11 mouse cellular contexts compared by ENCODE assay signal in the genomic region with DNA sequence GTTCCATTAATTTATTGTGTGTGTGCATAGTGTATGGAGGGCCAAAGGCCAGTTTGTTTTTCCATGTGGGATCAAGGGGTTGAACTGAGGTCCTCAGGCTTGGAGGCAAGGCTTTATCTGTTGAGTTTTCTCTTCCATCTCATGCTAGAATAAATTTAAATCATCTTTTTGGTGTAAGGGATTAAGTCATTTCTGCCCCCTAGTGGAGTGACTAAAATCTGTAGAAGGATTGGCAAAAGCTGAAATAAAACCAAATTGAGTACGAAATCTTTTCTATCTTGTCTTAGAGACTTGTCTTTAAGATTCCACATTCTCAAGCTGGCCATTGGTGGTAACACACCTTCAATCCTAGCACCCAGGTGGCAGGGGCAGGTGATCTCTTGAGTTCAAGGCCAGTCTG. TPM values are rescaled to one million over a fixed set of nuclear protein-coding genes. Genes with fewer than 3 reads are reported as not detected.
DNase-seq lines count a peak whose midpoint lies in the region; ATAC-seq and TF ChIP-seq lines count a peak whose summit lies in the region.
"Had no signal": no experiment of that assay in that cellular context is flagged by ENCODE, and none has a peak within 500 bp of the region (broad histone marks: within the 10 kb centered on the region; RNA-seq: fewer than 3 reads in every experiment).

No protein-coding gene starts in this region.

- H3K4me3 ChIP-seq in bone marrow macrophage, adult 2 months (ENCODE audit: insufficient read depth, low read length): no peak overlapping the region
- H3K4me3 ChIP-seq in heart, embryonic 11.5 days (ENCODE audit: low read depth, low read length): no peak overlapping the region
- H3K4me3 ChIP-seq: neural tube, embryonic 12.5 days had no signal

- H3K9me3 ChIP-seq in heart, embryonic 11.5 days (replicated peaks; ENCODE audit: control insufficient read depth, low read length): no peaks in the 10 kb centered on the region
- H3K9me3 ChIP-seq: neural tube, embryonic 12.5 days had no signal

- H3K4me2 ChIP-seq in heart, embryonic 11.5 days: no peak overlapping the region
- H3K4me2 ChIP-seq: neural tube, embryonic 12.5 days had no signal

- WGBS in heart, embryonic 11.5 days (ENCODE audit: insufficient replicate concordance): 86% methylated on average over 1 of the region's 1 CpGs

- no peak for ATAC-seq in CD4-positive, CD25-positive, alpha-beta regulatory T cell, adult 4 months
- no peak for ATAC-seq in heart, embryonic 11.5 days (replicated peaks; ENCODE audit: insufficient number of reproducible peaks, low FRiP score, low TSS enrichment)
- ATAC-seq: intestine, embryonic 16.5 days had no signal

- 0 out of 2 replicates have a peak, but pooled peaks have one; percentile 13 for TF ChIP-seq CTCF in bone marrow macrophage, adult 2 months (IDR thresholded peaks at IDR 0.05; ENCODE audit: low read depth, low read length)

- DNase-seq in CD4-positive, CD25-positive, alpha-beta regulatory T cell, adult 2 months (ENCODE audit: low read depth, low spot score): peak; percentile 54
- DNase-seq in kidney, adult 9 months: peak; percentile 55
- no peak for DNase-seq in kidney, adult 11 months
- DNase-seq in 3T3-L1 (ENCODE audit: low read depth, low spot score): peak; percentile 72
- no peak for DNase-seq in frontal cortex, postnatal 14 days (ENCODE audit: low spot score in 2 of 2)
- DNase-seq: cerebellum, adult 9-11 months had no signal

- TF ChIP-seq POLR2A in bone marrow macrophage, adult 2 months (IDR thresholded peaks at IDR 0.05; ENCODE audit: borderline replicate concordance, low read depth, low read length): no peak

- peaks cover 47% of the 10 kb centered on the region for H3K4me1 ChIP-seq in bone marrow macrophage, adult 2 months (ENCODE audit: control insufficient read depth, insufficient read depth, low read length)
- H3K4me1 ChIP-seq in heart, embryonic 11.5 days (ENCODE audit: control insufficient read depth, insufficient read depth, low read length): peaks cover 30% of the 10 kb centered on the region

- H3K27me3 ChIP-seq in heart, embryonic 11.5 days (ENCODE audit: control insufficient read depth, insufficient read depth, low read length): no peaks in the 10 kb centered on the region
- H3K27me3 ChIP-seq: neural tube, embryonic 12.5 days had no signal

- no peak overlapping the region for H3K9ac ChIP-seq in heart, embryonic 11.5 days (ENCODE audit: low read depth, low read length)
- H3K9ac ChIP-seq: neural tube, embryonic 12.5 days had no signal

- H3K36me3 ChIP-seq in heart, embryonic 11.5 days (ENCODE audit: control insufficient read depth, insufficient read depth, low read length): peaks cover 7% of the 10 kb centered on the region; the same call in 1 of the 2 replicates

- no peak overlapping the region for H3K27ac ChIP-seq in bone marrow macrophage, adult 2 months (ENCODE audit: insufficient read depth, low read depth, low read length)
- no peak overlapping the region for H3K27ac ChIP-seq in heart, embryonic 11.5 days (ENCODE audit: low read depth, low read length)
- H3K27ac ChIP-seq: neural tube, embryonic 12.5 days had no signal

RNA-seq across cellular contexts. Expression of a gene that starts 15.2 kb away (rescaled TPM):
- 10 to 100 TPM; 28.1 to 40.3 TPM for polyA plus RNA-seq in CD4-positive, CD25-positive, alpha-beta regulatory T cell, adult 4 months (2017; shearing (Covaris generic))
- 51.5 and 58.1 TPM in 2 replicates for polyA plus RNA-seq in bone marrow macrophage, adult 2 months (2012; ENCODE audit: insufficient read depth, insufficient read length, missing spikeins)
- polyA plus RNA-seq in heart, embryonic 11.5 days (2014; fragmentation: Nextera tagmentation; extraction: Ambion mirVana): 191 and 256 TPM in 2 replicates

RNA-seq across cellular contexts. Expression of a gene that starts 53.5 kb away (rescaled TPM):
- 1 to 10 TPM in 1 of 2 experiments, under 1 TPM in 1; 0.23 to 3.0 TPM for polyA plus RNA-seq in CD4-positive, CD25-positive, alpha-beta regulatory T cell, adult 4 months (2017; shearing (Covaris generic))
- not detected in 2 replicates for polyA plus RNA-seq in bone marrow macrophage, adult 2 months (2012; ENCODE audit: insufficient read depth, insufficient read length, missing spikeins)
- 154 and 160 TPM in 2 replicates for polyA plus RNA-seq in heart, embryonic 11.5 days (2014; fragmentation: Nextera tagmentation; extraction: Ambion mirVana)

Comparison
In these comparisons a context has a peak if more than half of its experiments do, and no peak if none do; other contexts are left out.
1. DNase-seq: peak in CD4-positive, CD25-positive, alpha-beta regulatory T cell, adult 2 months (single experiment), kidney, adult 9 months (single experiment) and 3T3-L1 (single experiment); none in kidney, adult 11 months (single experiment) and frontal cortex, postnatal 14 days (0 of 2).
2. RNA of a gene that starts 53.5 kb away (polyA plus RNA-seq): 154 to 160 TPM in heart, embryonic 11.5 days; 0.23 to 3.0 TPM in CD4-positive, CD25-positive, alpha-beta regulatory T cell, adult 4 months and not detected in bone marrow macrophage, adult 2 months; every median in the first group is over 10 times any median in the second.